Mouse (Mus musculus) urinary bladder, postnatal 14 days (tissue): Measurements from ENCODE around the gene Grap.
"Not testable (repeated sequence)": the region's sequence is repeated elsewhere in the genome, so short reads cannot be mapped to it uniquely, and the experiment has no call there.

Source experiments
- DNase-seq: peaks from one replicate; pipeline ENCODE4 v3.0.0; 2021; ENCODE audit warnings: low spot score

The Grap gene

DNA sequence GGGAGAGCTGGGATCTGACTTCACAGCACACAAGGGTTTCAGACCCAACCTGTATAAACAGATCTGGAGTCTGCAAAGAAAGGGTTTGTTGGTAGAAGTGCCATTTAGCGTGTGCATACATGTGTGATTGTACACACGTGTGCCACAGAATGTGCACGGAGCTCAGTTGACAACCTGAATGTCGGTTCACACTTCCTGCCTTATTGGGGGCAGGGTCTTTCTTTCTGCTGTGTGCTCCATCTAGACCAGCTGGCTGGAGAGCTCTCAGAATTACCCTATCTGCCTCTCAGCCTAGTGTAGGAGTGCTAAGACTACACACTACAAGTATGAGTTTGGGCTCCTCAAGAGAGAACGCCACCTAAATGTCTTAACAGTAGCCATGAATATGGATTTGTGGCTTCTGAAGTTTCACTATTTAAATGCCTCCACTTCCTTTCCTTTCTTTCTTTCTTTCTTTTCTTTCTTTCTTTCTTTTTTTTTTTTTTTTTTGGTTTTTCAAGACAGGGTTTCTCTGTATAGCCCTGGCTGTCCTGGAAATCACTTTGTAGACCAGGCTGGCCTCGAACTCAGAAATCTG lies 13.4 kb upstream of the Grap start:
- no peak for DNase-seq

DNA sequence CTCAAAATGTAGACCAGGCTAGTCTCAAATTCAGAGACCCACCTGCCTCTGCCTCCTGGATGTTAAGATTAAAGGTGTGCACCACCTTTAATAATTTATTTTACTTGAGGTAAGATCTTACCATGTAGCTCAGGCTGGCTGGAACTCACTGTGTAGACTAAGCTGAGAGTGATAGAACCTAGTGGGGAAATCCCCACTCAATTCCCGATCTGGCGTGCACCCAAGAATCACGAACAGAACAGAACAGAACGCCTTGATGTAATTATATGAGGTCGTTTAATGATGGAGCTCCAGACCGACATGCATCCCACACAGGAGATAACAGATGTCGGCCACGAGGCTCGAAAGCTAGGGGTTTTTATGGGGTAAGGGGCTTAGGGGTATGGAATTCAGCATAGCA lies 12.5 kb upstream of the Grap start:
- not testable (repeated sequence) for DNase-seq

GRCm38 (mm10) chr11:61642106-61642505 lies 11.0 kb upstream of the Grap start:
- DNase-seq = no peak

- no peak for DNase-seq
These were observed 9.7 kb upstream of the Grap start for GRCm38 (mm10) chr11:61643184-61643961.

DNA sequence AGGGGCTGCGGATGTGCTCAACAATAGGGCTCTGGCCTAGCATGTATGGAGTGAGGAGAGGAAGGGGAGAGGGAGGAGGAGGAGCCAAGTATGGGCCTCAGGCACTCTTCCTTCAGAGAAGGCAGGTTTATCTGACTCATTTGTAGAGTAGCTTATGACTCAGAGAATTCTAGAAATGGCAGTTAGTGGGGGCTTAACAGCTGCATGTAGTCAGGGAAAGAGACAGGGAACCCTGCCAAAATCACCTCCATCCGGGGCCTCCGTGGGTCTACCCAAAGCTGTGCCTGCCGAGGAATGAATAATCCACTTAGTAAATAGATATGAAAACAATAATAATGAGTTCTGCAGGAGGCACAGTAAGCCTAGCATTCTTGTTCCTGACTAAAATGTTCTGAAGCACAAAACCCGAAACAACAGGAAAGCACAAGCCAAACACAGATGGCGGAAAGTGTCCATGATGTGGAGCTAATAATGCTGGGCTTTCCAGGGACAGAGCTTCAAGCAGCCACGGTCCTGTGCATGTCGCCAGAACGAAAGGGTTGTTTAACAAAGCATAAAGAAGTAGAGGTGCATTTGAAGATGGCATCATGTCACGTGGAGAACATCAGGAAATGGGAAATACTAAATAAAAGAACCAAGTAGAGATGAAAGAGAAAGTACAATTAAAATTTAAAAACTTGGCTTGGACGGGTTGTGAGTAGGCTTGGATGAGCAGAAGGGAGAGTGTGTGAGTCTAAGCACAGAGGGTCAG lies 8.3 kb upstream of the Grap start:
- peak; percentile 48 for DNase-seq

- no peak for DNase-seq
These were observed 7.7 kb upstream of the Grap start for GRCm38 (mm10) chr11:61645357-61645857.

DNA sequence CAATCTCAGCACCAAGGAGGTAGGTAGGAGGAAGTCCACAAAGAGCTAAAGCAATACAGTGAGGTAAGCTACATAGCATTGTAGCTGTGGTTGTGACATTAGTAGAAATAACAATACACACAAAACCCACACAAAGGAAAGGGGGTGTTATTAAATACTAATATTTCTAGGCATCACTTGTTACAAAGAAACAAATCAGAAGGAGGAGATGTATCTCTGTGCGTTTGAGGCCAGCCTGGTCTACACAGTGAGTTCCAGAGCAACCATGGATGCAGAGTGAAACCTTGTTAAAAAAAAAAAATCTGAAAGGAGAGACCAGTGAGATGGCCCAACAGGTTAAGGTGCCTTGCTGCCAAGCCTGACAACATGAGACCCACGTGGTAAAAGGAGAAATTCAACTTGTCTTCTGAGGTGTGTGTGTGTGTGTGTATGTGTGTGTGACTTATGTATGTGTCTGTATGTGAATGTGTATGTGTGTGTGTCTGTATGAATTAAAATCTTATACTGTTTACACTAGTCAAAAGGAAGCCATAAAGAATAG lies 6.5 kb upstream of the Grap start:
- DNase-seq = no peak

GRCm38 (mm10) chr11:61647110-61647910 lies 5.8 kb upstream of the Grap start:
- DNase-seq = no peak

DNA sequence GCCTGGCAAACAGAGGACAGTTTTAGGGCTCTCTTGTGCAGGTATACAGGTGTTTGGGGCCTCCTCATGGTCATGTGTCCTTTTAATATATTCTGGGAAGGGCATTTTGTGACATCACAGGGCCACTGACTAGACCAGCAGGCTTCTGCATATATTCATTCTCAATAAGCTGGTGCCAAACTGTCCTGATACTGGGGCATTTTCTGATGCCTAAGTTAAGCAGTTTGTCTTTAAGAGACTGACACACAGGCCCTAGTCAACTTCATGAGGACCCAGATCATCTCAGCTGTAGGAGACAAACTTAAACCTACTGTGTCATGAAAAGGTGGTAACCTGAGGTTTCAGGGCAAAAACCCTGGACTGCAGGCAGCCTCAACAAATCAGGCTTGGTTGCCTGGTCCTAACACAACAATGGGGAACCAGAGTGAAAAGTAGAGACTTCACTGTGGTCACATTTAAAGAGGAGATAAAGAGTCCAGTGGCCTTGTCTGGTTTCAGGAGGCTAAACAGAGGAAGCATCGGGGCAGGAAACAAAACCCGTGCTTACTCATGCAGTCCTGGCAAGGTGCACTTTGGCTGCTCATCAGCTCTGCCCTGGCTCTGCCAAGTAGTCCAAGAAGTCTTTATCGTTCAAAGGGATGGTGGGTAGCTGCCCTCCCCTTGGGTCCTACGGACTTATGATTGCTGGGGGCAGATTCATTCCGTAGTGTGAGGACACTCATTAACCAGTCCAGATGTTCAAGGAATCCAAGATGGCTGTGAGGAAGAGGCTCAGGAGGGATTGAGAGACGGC lies 4.9 kb upstream of the Grap start:
- DNase-seq = peak; percentile 32

DNA sequence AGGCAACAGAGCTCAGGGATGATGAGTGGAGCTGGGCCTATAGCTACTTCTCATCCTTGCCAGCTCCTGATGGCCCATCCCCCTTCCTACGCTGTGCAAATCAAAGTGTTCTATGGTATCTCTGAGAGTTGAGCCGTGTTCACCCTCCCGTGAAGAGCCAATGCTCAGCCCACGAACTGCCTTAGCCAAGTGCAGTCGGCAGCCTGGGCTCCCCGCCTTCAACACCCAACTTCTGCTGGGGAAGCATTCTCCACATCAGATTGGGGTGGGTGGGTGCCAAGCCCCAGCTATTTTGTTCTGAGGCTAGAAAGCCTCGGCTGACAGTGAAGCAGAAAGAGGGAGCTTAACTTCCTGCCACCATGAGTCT lies 4.3 kb upstream of the Grap start:
- DNase-seq = no peak

DNA sequence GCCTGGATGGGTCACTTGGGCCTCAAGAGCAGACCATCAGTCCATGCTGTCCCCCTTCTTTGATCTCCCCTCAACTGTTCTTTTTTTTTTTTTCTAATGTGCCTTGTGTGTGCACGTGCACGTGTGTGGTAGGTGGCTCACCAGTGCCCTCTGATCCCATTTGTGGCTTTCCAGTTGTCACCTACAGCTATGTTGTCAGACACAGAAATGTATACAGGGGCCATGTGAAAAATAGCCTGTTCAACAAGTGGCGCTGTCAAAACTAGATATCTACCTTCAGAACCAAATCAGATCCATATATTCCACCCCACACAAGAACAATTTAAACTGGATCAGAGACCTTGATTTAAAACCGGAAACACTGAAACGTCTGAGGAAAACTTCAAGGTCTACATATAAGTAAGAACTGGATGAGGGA lies 3.9 kb upstream of the Grap start:
- DNase-seq = no peak

DNA sequence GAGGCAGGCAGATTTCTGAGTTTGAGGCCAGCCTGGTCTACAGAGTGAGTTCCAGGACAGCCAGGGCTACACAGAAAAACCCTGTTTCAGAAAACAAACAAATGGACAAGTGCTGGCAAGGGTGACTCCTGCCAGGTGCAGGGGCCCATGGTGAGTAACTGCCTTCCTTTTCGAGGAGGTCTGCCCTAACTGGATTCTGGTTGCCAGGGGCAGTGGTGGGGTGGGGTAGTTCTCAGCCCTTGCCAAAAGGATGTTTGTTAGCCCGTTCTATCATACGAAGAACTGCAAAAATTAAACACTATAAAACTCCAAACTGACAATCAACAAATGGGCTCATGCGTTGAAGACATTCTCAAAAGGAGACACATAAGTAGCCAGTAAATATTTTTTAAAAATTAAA lies 3.4 kb upstream of the Grap start:
- DNase-seq = no peak

DNA sequence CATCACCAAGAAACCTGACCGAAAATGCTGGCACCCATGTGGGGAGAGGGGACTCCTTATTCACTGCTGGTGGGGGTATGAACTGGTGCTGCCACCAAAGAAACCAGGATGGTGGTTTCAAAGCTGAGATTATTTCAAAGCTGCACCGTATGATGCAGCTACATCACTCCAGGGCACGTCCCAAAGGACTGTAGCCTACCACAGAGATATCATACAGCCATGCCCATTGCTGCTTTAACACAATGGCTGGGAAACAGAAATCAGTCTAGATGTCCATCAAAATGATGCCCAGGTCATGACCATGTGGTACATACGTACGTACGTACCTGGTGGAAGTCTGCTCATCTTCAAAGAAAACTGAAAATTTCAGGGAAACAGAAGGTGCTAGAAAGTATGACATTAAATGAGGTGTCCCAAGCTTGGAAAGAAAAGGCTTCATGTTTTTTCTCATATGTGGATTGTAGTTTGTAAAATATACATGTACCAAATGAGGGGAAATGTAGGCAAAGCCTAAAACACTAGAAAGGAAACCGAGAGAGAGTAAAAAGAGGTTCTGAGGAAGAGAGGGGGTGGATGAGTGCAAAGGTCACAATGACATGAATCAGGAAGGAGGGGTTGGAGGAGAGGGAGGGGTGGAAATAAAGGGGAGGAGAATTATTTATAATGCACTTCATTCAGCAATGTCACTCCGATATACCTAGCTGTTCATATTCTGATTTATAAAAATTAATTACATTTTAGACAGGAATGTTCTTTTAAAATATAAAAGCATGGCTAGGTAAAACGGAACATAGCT lies 2.4 kb upstream of the Grap start:
- DNase-seq = no peak

GRCm38 (mm10) chr11:61652216-61652615 lies 849 bp upstream of the Grap start:
- DNase-seq = no peak

- no peak for DNase-seq
These were observed 503 bp downstream of the Grap start for GRCm38 (mm10) chr11:61653568-61653967.

GRCm38 (mm10) chr11:61654786-61655311 lies 1.8 kb downstream of the Grap start:
- DNase-seq = no peak

DNA sequence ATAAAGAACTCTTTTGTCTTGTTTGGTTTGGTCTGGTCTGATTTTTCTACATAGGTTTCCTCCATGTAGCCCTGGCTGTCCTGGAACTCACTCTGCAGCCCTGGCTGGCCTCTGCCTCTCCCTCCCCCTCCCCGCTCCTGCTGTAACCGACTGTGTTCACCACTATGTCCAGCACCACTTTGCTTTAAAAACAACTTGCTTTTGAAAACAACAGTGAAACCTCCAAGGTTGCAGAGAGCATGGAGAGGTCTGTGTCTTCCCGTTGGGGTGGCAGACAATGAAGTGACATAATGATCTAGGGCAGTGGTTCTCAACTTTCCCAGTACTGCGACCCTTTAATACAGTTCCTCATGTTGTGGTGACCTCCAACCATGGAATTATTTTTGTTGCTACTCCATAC lies 2.6 kb downstream of the Grap start:
- DNase-seq = no peak

- no peak for DNase-seq
These were observed 3.2 kb downstream of the Grap start for GRCm38 (mm10) chr11:61656148-61656850.

- no peak for DNase-seq
These were observed 4.4 kb downstream of the Grap start for GRCm38 (mm10) chr11:61657432-61657831.
